Mouse (Mus musculus): ENCODE data around the gene Gas2l1.

DNA sequence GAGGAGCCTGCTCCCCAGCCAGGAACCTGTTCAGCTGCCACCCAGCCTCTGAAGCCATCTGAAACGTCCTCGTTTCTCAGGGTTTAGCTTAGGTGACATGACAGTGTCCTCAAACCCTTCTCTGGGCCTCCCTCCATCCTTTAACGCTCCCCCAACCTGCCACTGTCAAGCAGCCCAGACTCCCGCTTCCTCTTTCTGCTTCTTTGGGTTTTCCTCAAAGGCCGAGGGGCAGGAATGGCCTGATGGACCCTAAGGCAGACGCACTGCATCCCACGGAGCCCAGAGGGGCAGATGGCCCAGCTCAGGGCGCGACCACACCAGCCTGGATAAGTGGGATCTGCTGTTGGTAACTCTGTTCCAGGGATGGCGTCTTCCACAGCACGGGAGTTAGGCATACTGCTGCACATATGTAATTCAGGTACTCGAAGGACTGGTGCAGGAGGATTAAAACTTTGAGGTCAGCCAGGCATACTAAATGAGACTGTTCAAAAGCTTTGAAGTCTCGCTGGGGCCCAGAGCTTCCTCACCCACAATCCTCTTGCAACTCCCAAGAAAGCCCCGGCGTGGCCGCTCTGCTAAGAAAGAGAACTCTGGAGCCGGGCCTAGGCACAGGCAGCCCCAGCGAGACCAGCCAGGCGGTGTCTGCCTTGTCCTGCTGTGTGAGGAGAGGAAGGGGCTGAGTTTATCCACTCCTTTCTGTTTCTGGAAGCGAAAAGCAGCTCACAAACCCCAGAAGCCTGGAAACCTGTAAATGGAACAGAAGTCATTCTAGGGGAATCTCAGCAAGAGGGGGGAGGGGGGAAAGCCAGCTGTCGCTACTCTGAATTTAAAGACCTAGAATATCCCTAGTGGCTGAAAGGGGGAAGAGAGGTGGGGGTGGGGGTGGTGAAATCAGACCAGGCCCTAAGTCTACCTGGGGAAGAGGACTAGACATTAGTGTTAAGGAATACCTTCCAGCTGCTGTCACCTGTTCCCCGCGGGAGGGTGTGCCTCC, 8.9 kb downstream of the Gas2l1 start:
- TF ChIP-seq CTCF (IDR thresholded peaks at IDR 0.05; ENCODE audit: low read depth) (no peak), EP300 (IDR thresholded peaks at IDR 0.05; ENCODE audit: low read depth) (no peak)
